Mouse (Mus musculus): ENCODE results near the gene Nme8. TPM values are rescaled to one million over a fixed set of nuclear protein-coding genes. Genes with fewer than 3 reads are reported as not detected.

The Nme8 gene
- polyA plus RNA-seq, 1 experiment from 2014 or later, result not detected

GRCm38 (mm10) chr13:19612963-19613362, 84.6 kb downstream of the Nme8 start:
- no peak overlapping the region for H3K9ac ChIP-seq (ENCODE audit: low read length)
- peaks cover 7% of the 10 kb centered on the region for H3K4me1 ChIP-seq (ENCODE audit: control insufficient read depth, insufficient read depth, low read length)
- DNase-seq (ENCODE audit: low spot score, missing footprints), result peak; percentile 82
- H3K27me3 ChIP-seq (ENCODE audit: control insufficient read depth, insufficient read depth, low read length), result no peaks in the 10 kb centered on the region
- H3K4me3 ChIP-seq (ENCODE audit: low read depth, low read length), result no peak overlapping the region
- no peaks in the 10 kb centered on the region for H3K9me3 ChIP-seq (ENCODE audit: control insufficient read depth, low read length)
- no peak overlapping the region for H3K4me2 ChIP-seq
- H3K27ac ChIP-seq (ENCODE audit: low read depth, low read length), result 0 out of 2 replicates have a peak overlapping the region, but pooled peaks have one; percentile 9
- WGBS, result 61% methylated on average over 3 of the region's 3 CpGs
- no peaks in the 10 kb centered on the region for H3K36me3 ChIP-seq (ENCODE audit: control insufficient read depth, insufficient read depth, low read length)
- ATAC-seq (ENCODE audit: low FRiP score), result peak; percentile 64; the same call in 1 of the 2 replicates

DNA sequence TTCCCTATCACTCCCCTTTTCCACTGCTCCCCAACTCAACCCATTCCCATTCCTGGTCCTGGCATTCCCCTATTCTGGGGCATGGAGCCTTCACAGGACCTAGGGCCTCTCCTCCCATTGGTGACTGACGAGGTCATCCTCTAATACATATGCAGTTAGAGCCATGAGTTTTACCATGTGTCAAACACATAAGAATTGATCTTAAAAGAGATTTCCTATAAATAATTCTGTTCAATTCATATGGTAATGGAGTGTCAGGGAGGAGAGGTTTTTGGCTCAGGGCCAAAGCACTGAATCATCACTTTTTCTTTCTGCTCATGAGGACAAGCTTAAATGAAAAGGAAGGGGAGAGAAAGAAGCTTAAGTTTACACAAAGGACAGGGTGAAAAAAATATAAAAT, 85.2 kb downstream of the Nme8 start:
- no peak for DNase-seq (ENCODE audit: low spot score, missing footprints)
- peak; percentile 84 for ATAC-seq (ENCODE audit: low FRiP score)
- WGBS, result 10% methylated on average over 1 of the region's 1 CpGs
- Histone ChIP-seq H3K27ac (ENCODE audit: low read depth, low read length) (no peak overlapping the region), H3K9me3 (ENCODE audit: control insufficient read depth, low read length) (no peaks in the 10 kb centered on the region), H3K36me3 (ENCODE audit: control insufficient read depth, insufficient read depth, low read length) (no peaks in the 10 kb centered on the region), H3K4me2 (no peak overlapping the region), H3K27me3 (ENCODE audit: control insufficient read depth, insufficient read depth, low read length) (no peaks in the 10 kb centered on the region), H3K4me3 (ENCODE audit: low read depth, low read length) (no peak overlapping the region), H3K9ac (ENCODE audit: low read length) (no peak overlapping the region), H3K4me1 (ENCODE audit: control insufficient read depth, insufficient read depth, low read length) (peaks cover 6% of the 10 kb centered on the region)

DNA sequence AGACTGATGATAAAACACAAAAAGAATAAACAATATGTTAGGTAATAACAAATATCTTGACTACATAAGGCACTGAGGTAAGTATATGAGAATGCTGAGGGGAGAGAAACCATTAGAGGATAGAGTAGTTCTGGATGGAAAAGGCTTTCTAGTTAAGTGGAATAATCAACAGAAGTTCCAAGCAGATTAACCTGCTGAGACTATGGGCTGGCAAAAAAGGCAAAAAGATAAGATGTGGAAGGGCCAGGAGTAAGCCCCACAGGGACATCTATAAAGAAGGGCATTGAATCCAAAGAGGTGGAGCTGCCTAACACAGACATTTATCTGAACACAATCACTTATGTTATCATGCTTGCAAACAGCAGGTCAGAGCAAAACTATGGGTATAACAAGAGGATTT, 89.5 kb downstream of the Nme8 start:
- H3K4me1 ChIP-seq (ENCODE audit: control insufficient read depth, insufficient read depth, low read length), result peaks cover 6% of the 10 kb centered on the region; the same call in 1 of the 2 replicates
- no peak overlapping the region for H3K9ac ChIP-seq (ENCODE audit: low read length)
- no peaks in the 10 kb centered on the region for H3K36me3 ChIP-seq (ENCODE audit: control insufficient read depth, insufficient read depth, low read length)
- no peak overlapping the region for H3K27ac ChIP-seq (ENCODE audit: low read depth, low read length)
- H3K4me3 ChIP-seq (ENCODE audit: low read depth, low read length), result no peak overlapping the region
- H3K4me2 ChIP-seq, result no peak overlapping the region
- DNase-seq (ENCODE audit: low spot score, missing footprints) (no peak), ATAC-seq (ENCODE audit: low FRiP score) (no peak)
- H3K9me3 ChIP-seq (ENCODE audit: control insufficient read depth, low read length), result no peaks in the 10 kb centered on the region
- no peaks in the 10 kb centered on the region for H3K27me3 ChIP-seq (ENCODE audit: control insufficient read depth, insufficient read depth, low read length)

DNA sequence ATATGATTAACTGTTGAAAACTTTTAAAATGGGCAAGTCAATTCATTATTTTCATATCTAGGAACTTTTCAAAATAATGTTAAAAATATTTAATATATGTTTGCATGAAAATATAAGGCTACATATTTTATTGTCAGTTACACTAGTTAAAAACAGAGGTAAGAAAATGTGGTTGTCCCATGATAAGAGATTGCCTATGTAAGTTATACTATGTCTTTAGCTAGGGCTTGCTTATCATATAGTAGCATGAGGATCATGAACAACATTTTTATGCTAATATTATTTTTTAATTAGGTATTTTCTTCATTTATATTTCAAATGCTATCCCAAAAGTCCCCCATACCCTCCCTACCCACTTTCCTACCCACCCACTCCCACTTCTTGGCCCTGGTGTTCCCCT, 92.7 kb downstream of the Nme8 start:
- Histone ChIP-seq H3K27ac (ENCODE audit: low read depth, low read length) (no peak overlapping the region), H3K9me3 (ENCODE audit: control insufficient read depth, low read length) (no peaks in the 10 kb centered on the region), H3K36me3 (ENCODE audit: control insufficient read depth, insufficient read depth, low read length) (no peaks in the 10 kb centered on the region), H3K27me3 (ENCODE audit: control insufficient read depth, insufficient read depth, low read length) (no peaks in the 10 kb centered on the region), H3K4me1 (ENCODE audit: control insufficient read depth, insufficient read depth, low read length) (no peaks in the 10 kb centered on the region), H3K4me2 (no peak overlapping the region), H3K9ac (ENCODE audit: low read length) (no peak overlapping the region), H3K4me3 (ENCODE audit: low read depth, low read length) (no peak overlapping the region)
- DNase-seq (ENCODE audit: low spot score, missing footprints) (no peak), ATAC-seq (ENCODE audit: low FRiP score) (no peak)

- no peak overlapping the region for H3K4me2 ChIP-seq
- WGBS, result 84% methylated on average over 1 of the region's 1 CpGs
- DNase-seq (ENCODE audit: low spot score, missing footprints), result no peak
- H3K4me1 ChIP-seq (ENCODE audit: control insufficient read depth, insufficient read depth, low read length), result no peaks in the 10 kb centered on the region
- no peak overlapping the region for H3K9ac ChIP-seq (ENCODE audit: low read length)
- no peak overlapping the region for H3K27ac ChIP-seq (ENCODE audit: low read depth, low read length)
- no peaks in the 10 kb centered on the region for H3K9me3 ChIP-seq (ENCODE audit: control insufficient read depth, low read length)
- H3K36me3 ChIP-seq (ENCODE audit: control insufficient read depth, insufficient read depth, low read length), result no peaks in the 10 kb centered on the region
- H3K27me3 ChIP-seq (ENCODE audit: control insufficient read depth, insufficient read depth, low read length), result no peaks in the 10 kb centered on the region
- no peak for ATAC-seq (ENCODE audit: low FRiP score)
- no peak overlapping the region for H3K4me3 ChIP-seq (ENCODE audit: low read depth, low read length)
These were observed 93.9 kb downstream of the Nme8 start for GRCm38 (mm10) chr13:19603719-19604118.

DNA sequence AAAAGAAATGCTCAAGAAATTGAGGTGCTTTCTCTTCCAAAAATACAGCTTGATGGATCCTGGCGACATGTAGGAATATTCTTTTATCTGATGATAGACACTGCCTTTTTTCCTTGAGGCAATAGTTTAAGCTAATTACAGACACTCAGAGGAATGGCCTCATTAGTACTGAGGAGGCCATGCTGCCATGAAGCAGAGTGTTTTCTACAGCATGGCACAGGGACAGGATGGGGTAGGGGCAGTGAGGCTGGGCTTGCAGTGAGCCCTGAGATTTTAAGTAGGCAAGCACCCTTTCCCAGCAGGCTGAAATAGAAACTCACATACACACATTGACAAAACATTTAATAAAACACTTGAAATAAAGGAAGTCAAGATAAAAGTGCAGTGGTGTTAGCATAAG, 95.1 kb downstream of the Nme8 start:
- Histone ChIP-seq H3K4me3 (ENCODE audit: low read depth, low read length) (no peak overlapping the region), H3K36me3 (ENCODE audit: control insufficient read depth, insufficient read depth, low read length) (no peaks in the 10 kb centered on the region), H3K4me1 (ENCODE audit: control insufficient read depth, insufficient read depth, low read length) (no peaks in the 10 kb centered on the region), H3K9me3 (ENCODE audit: control insufficient read depth, low read length) (no peaks in the 10 kb centered on the region), H3K4me2 (no peak overlapping the region), H3K27me3 (ENCODE audit: control insufficient read depth, insufficient read depth, low read length) (no peaks in the 10 kb centered on the region), H3K27ac (ENCODE audit: low read depth, low read length) (no peak overlapping the region), H3K9ac (ENCODE audit: low read length) (no peak overlapping the region)
- 91% methylated on average over 1 of the region's 1 CpGs for WGBS
- no peak for ATAC-seq (ENCODE audit: low FRiP score)
- DNase-seq (ENCODE audit: low spot score, missing footprints), result no peak

GRCm38 (mm10) chr13:19599242-19599641, 98.4 kb downstream of the Nme8 start:
- 90% methylated on average over 6 of the region's 6 CpGs for WGBS
- Histone ChIP-seq H3K4me1 (ENCODE audit: control insufficient read depth, insufficient read depth, low read length) (no peaks in the 10 kb centered on the region), H3K27ac (ENCODE audit: low read depth, low read length) (no peak overlapping the region), H3K4me3 (ENCODE audit: low read depth, low read length) (no peak overlapping the region), H3K4me2 (no peak overlapping the region), H3K9ac (ENCODE audit: low read length) (no peak overlapping the region), H3K27me3 (ENCODE audit: control insufficient read depth, insufficient read depth, low read length) (no peaks in the 10 kb centered on the region), H3K9me3 (ENCODE audit: control insufficient read depth, low read length) (no peaks in the 10 kb centered on the region), H3K36me3 (ENCODE audit: control insufficient read depth, insufficient read depth, low read length) (no peaks in the 10 kb centered on the region)
- DNase-seq (ENCODE audit: low spot score, missing footprints) (no peak), ATAC-seq (ENCODE audit: low FRiP score) (no peak)

DNA sequence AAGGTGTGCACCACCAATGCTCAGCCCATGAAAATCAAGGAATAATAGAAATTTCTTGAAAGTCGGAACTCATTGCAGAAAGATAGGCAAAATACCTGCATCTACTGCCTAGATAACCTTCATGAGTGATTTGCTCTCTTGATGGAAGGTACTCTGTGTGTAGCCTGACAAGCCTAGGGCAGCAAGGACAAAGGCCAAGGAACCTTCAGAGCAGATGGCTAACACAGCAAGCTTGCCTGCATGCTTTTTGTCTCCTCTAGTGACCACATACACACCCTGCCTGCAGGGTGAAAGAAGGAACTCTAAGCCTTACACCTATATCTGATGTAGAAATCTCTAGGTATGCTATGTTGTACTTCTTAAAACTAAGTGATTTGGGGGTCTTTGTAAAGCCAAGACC, 102.5 kb downstream of the Nme8 start:
- DNase-seq (ENCODE audit: low spot score, missing footprints), result no peak
- no peaks in the 10 kb centered on the region for H3K27me3 ChIP-seq (ENCODE audit: control insufficient read depth, insufficient read depth, low read length)
- no peak for ATAC-seq (ENCODE audit: low FRiP score)
- no peak overlapping the region for H3K4me3 ChIP-seq (ENCODE audit: low read depth, low read length)
- H3K9ac ChIP-seq (ENCODE audit: low read length), result no peak overlapping the region
- H3K4me1 ChIP-seq (ENCODE audit: control insufficient read depth, insufficient read depth, low read length), result no peaks in the 10 kb centered on the region
- H3K36me3 ChIP-seq (ENCODE audit: control insufficient read depth, insufficient read depth, low read length), result no peaks in the 10 kb centered on the region
- no peak overlapping the region for H3K27ac ChIP-seq (ENCODE audit: low read depth, low read length)
- no peak overlapping the region for H3K4me2 ChIP-seq
- no peaks in the 10 kb centered on the region for H3K9me3 ChIP-seq (ENCODE audit: control insufficient read depth, low read length)
- 90% methylated on average over 1 of the region's 1 CpGs for WGBS
